Mouse (Mus musculus) embryonic facial prominence, embryonic 14.5 days (tissue): ENCODE data around the gene Igfbp7. TPM values are rescaled to one million over a fixed set of nuclear protein-coding genes. Genes with fewer than 3 reads are reported as not detected.

Experiments
- ATAC-seq: fragments of 200-750 bp; cut with Nextera tagmentation; 2 replicates; pipeline ENCODE4 v1.8.0; 2017; ENCODE audit warnings: low read depth, moderate number of reproducible peaks, moderate TSS enrichment
- DNase-seq: peaks from one replicate; pipeline ENCODE4 v3.0.0-alpha.2; 2015; ENCODE audit warnings: low spot score
- H3K27ac ChIP-seq: fragments of 300-500 bp; sonication (generic); replicated peaks from 2 replicates; pipeline ENCODE4 v1.5.1; 2014; ENCODE audit warnings: low read depth, mild to moderate bottlenecking, low read length, moderate library complexity
- H3K27me3 ChIP-seq: fragments of 300-500 bp; sonication (generic); replicated peaks from 2 replicates; pipeline ENCODE4 v1.6.1; 2014; ENCODE audit warnings: low read length; ENCODE audit not compliant: control insufficient read depth, insufficient read depth
- H3K36me3 ChIP-seq: fragments of 300-500 bp; sonication (generic); 2 replicates; pipeline ENCODE4 v1.6.1; 2014; ENCODE audit warnings: low read length, mixed read lengths; ENCODE audit not compliant: control insufficient read depth, insufficient read depth
- H3K4me1 ChIP-seq: fragments of 300-500 bp; sonication (generic); 2 replicates; pipeline ENCODE4 v1.6.1; 2014; ENCODE audit warnings: antibody characterized with exemption, low read length; ENCODE audit not compliant: control insufficient read depth, insufficient read depth
- H3K4me2 ChIP-seq: fragments of 300-500 bp; sonication (generic); 2 replicates; pipeline ENCODE4 v1.6.1; 2014; ENCODE audit warnings: low read depth, mild to moderate bottlenecking, low read length, moderate library complexity, mixed read lengths
- H3K4me3 ChIP-seq: fragments of 300-500 bp; sonication (generic); 2 replicates; pipeline ENCODE4 v1.5.1; 2014; ENCODE audit warnings: low read depth, mild to moderate bottlenecking, low read length
- H3K9ac ChIP-seq: fragments of 300-500 bp; sonication (generic); 2 replicates; pipeline ENCODE4 v1.6.1; 2014; ENCODE audit warnings: low read depth, mild to moderate bottlenecking, low read length, moderate library complexity, mixed read lengths
- H3K9me3 ChIP-seq: fragments of 300-500 bp; sonication (generic); 2 replicates; pipeline ENCODE4 v1.6.1; 2016; ENCODE audit warnings: low read length; ENCODE audit not compliant: control insufficient read depth
- whole genome bisulfite sequencing: fragments of 180-500 bp; shearing (Covaris S2); extraction: QIAGEN DNeasy Blood & Tissue Kit; methylation state at CpG from one replicate; pipeline ENCODE4 v1.1.7; 2014; 5-methylcytosine and 5-hydroxymethylcytosine counted together
- polyA plus RNA-seq: library from polyadenylated mRNA; unstranded; fragments of >200 nt; fragmentation: Nextera tagmentation; extraction: Ambion mirVana; gene quantifications from 2 replicates; pipeline ENCODE4 v1.2.1, GENCODE M21; 2014

Igfbp7 gene
- polyA plus RNA-seq, 1 experiment from 2014 or later, result 119 TPM

DNA sequence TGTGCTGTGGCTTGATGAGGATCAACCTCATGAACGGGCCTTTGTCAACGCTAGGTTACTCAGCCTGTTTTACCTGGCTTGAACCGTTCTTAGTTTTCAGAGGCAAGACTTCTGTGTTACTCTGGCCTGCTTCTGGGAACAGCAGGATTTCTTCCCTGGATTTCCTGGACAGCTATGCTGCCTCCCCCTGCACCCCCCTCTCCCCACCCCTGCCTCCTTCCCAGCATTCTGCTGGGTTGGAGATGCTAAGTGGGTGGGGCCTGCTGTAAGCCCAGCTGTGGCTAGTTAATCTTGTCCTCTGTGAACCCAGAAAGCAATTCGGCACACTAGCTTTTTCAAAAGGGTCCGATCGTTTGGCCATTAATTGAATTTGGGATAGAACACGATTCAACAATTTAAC lies 7.7 kb downstream of the Igfbp7 start:
- ATAC-seq (no peak), DNase-seq (no peak)
- H3K27ac ChIP-seq, result no peak overlapping the region
- H3K9ac ChIP-seq, result no peak overlapping the region
- 61% methylated on average over 7 of the region's 7 CpGs for WGBS
- no peak overlapping the region for H3K4me3 ChIP-seq
- no peaks in the 10 kb centered on the region for H3K27me3 ChIP-seq
- peaks cover 17% of the 10 kb centered on the region for H3K4me1 ChIP-seq
- no peak overlapping the region for H3K4me2 ChIP-seq
- no peaks in the 10 kb centered on the region for H3K36me3 ChIP-seq
- no peaks in the 10 kb centered on the region for H3K9me3 ChIP-seq

DNA sequence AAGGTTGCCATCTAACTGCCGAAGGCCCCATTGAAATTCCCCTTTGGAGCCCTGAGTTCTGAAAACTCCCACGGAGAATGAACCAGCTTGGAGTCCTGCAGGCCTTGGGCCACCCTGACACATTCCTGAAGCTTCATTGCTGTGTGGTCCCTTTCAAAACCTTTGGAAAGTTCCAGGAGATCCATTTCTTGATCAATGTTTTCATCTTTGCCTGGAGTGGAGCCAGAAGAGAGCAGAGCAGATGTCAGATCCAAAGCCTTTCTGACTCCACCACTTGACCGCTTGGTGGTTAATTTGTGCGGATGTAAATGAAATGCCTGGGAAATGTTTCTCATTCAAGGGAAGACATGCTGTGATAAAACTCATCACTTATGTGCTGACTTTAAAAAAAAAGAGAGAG lies 8.8 kb downstream of the Igfbp7 start:
- H3K27me3 ChIP-seq, result no peaks in the 10 kb centered on the region
- DNase-seq, result no peak
- no peak overlapping the region for H3K9ac ChIP-seq
- no peaks in the 10 kb centered on the region for H3K36me3 ChIP-seq
- no peak overlapping the region for H3K27ac ChIP-seq
- peaks cover 17% of the 10 kb centered on the region for H3K4me1 ChIP-seq
- 74% methylated on average over 4 of the region's 4 CpGs for WGBS
- no peaks in the 10 kb centered on the region for H3K9me3 ChIP-seq
- H3K4me2 ChIP-seq, result no peak overlapping the region
- H3K4me3 ChIP-seq, result no peak overlapping the region
- no peak for ATAC-seq

DNA sequence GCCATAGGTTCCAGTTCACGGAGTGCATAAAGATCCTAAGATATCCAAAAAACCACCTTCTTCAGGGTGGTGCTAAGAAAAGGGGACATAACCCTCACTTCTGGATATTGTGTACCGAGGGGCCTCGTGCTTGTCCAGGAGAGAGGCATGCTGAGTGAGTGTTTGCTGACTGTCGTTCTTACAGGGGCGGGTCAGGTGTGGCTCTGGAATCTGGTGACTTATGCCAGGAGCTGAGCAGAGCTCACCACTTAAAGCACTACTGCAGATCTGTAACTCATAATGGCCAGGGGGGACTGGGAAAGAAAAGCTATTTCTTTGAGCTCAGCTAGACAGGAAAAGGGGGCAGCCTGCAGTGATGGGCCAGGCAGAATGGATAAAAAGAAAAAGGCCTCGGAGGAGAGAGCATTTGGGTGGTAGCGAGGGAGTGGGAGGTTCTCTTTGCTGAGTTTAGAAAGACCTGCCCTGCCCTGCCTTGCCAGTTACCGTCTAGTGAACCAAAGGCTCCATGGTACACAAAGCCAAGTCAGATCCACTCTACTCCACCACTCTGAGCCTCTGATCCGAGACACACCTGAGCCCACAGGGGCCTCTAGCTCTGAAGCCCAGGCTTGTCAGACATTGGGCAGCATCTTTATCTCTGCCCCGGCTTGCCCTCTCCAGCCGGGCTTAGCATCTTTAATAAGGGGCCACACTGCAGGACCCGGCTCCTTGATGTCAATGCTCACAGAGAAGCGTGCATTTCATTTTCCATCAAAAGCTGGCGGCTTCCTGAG lies 9.4 kb downstream of the Igfbp7 start:
- Histone ChIP-seq H3K27ac (no peak overlapping the region), H3K36me3 (no peaks in the 10 kb centered on the region), H3K4me1 (peaks cover 17% of the 10 kb centered on the region), H3K27me3 (no peaks in the 10 kb centered on the region), H3K4me3 (no peak overlapping the region), H3K9me3 (no peaks in the 10 kb centered on the region), H3K9ac (no peak overlapping the region), H3K4me2 (no peak overlapping the region)
- DNase-seq (no peak), ATAC-seq (no peak)
- 65% methylated on average over 14 of the region's 14 CpGs for WGBS

DNA sequence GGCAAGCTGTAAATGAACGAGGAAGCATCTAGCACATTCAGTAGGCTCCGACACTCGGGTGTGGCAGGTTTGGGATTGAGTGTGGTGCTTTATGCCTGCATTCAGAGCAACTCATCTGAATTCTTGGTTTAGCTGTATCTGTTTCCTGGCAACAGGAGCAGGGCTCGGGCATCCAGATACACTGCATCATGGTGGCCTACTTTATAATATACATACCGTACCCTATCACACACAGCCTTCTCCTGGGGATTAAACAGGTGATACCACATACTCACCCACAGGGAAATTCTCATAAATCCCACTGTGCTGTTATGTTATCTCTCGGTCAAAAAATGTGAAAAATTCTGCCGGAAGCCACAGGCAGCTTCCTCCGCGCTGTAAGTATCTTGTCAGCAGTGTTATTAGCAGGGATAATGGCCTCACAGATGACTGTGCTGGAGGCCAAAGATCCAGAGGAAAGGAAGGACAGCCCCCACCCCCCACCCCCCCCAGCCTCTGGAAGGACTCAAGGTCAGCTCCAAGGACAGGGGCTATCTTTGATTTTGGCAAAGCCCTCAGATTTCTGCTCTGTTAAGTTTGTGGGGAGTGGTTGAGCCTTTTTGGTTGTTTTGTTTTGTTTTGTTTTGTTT lies 13.7 kb downstream of the Igfbp7 start:
- H3K27me3 ChIP-seq, result no peaks in the 10 kb centered on the region
- no peak overlapping the region for H3K9ac ChIP-seq
- H3K4me3 ChIP-seq, result no peak overlapping the region
- H3K9me3 ChIP-seq, result no peaks in the 10 kb centered on the region
- H3K27ac ChIP-seq, result no peak overlapping the region
- DNase-seq (no peak), ATAC-seq (no peak)
- WGBS, result 66% methylated on average over 9 of the region's 9 CpGs
- H3K36me3 ChIP-seq, result no peaks in the 10 kb centered on the region
- no peak overlapping the region for H3K4me2 ChIP-seq
- peaks cover 9% of the 10 kb centered on the region; the same call in 1 of the 2 replicates for H3K4me1 ChIP-seq

DNA sequence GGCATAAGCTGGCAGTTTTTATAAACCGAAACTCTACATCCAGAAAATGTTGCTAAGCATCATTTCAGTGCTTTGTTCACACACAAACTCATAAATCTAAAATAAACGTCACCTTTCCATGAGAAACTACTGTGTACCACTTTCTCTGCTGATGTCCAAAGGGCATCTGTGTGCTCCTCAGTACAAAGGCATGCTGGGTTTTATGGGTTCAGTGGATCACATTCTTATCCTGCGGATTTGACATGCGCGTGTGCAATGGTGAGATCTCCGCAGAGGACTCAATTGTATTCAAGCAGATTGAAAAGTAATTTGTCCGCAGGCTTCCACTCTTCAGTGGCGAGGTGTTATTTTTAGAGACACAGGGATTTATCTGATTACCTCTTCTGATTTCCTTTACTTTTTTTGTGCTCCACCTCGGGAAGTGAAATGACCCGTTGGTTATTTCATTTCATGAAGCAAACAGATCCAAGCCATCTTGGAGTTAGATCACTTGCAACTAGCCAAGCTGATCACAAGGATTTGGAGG lies 14.7 kb downstream of the Igfbp7 start:
- H3K9ac ChIP-seq, result no peak overlapping the region
- H3K27me3 ChIP-seq, result no peaks in the 10 kb centered on the region
- H3K36me3 ChIP-seq, result no peaks in the 10 kb centered on the region
- no peak for ATAC-seq
- no peak overlapping the region for H3K4me2 ChIP-seq
- no peaks in the 10 kb centered on the region for H3K9me3 ChIP-seq
- WGBS, result 83% methylated on average over 10 of the region's 10 CpGs
- DNase-seq, result no peak
- peaks cover 4% of the 10 kb centered on the region; the same call in 1 of the 2 replicates for H3K4me1 ChIP-seq
- H3K4me3 ChIP-seq, result no peak overlapping the region
- no peak overlapping the region for H3K27ac ChIP-seq

DNA sequence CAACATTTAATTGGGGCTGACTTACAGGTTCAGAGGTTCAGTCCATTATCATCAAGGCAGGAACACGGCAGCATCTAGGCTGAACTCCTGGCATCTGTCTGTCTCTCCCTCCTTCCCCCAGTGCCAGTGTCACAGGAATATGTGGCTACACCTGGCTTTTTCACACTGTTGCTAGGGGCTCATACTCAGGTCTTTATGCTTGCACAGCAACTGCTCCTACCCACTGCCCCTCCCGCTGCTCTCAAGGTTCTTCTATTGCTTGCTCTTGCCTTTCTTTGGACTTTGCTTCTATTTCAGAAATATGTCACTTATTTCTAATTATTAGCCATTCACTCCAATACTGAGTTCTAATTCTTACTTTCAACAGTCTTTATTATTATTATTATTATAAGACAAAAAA lies 17.6 kb downstream of the Igfbp7 start:
- 96% methylated on average over 1 of the region's 2 CpGs for WGBS
- Histone ChIP-seq H3K36me3 (no peaks in the 10 kb centered on the region), H3K9me3 (no peaks in the 10 kb centered on the region), H3K4me1 (no peaks in the 10 kb centered on the region), H3K4me3 (no peak overlapping the region), H3K4me2 (no peak overlapping the region), H3K27ac (no peak overlapping the region), H3K9ac (no peak overlapping the region), H3K27me3 (no peaks in the 10 kb centered on the region)
- DNase-seq (no peak), ATAC-seq (no peak)

DNA sequence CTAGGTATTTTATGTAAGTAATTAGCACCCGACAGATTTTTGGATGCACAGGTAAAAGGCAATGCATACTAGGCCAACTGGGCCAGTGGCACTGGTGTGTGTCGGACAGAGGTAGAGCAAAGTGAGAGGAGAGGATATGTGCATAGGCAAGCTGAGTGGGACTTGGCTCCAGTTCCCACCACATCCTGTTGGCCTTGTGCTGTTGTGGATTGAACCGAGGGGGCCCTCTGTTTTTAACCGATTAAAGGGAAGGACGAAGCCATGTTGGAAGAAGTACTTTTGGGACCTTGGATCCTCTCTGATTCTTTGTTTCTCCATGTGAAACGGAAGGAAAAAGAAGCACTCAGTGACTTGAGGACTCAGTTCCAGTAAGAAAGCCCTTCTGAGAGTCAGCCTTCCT lies 19.5 kb downstream of the Igfbp7 start:
- Histone ChIP-seq H3K4me3 (no peak overlapping the region), H3K9me3 (no peaks in the 10 kb centered on the region), H3K9ac (no peak overlapping the region), H3K4me1 (no peaks in the 10 kb centered on the region), H3K27ac (no peak overlapping the region), H3K36me3 (no peaks in the 10 kb centered on the region), H3K27me3 (no peaks in the 10 kb centered on the region), H3K4me2 (no peak overlapping the region)
- 83% methylated on average over 6 of the region's 6 CpGs for whole genome bisulfite sequencing
- ATAC-seq (no peak), DNase-seq (no peak)

DNA sequence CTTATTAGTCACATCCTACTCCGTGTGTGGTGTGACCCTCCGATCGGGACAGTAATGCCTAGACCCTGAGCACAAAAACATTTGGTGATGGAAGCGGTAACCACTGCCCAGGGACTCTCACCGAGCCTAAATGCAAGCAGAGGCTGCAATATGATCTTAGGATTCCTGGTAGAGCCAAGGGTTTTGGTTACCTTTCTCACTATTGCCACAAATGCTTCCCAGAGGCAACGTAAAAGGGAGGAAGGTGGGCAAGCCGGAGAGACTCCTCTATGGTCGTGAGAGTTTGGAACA lies 20.5 kb downstream of the Igfbp7 start:
- Histone ChIP-seq H3K36me3 (no peaks in the 10 kb centered on the region), H3K4me2 (no peak overlapping the region), H3K27ac (no peak overlapping the region), H3K27me3 (no peaks in the 10 kb centered on the region), H3K4me3 (no peak overlapping the region), H3K9me3 (no peaks in the 10 kb centered on the region), H3K9ac (no peak overlapping the region), H3K4me1 (no peaks in the 10 kb centered on the region)
- WGBS, result 61% methylated on average over 8 of the region's 8 CpGs
- DNase-seq (no peak), ATAC-seq (no peak)
